Mouse (Mus musculus) limb, embryonic 11.5 days (tissue): ENCODE results near the gene Dusp9. TPM values are rescaled to one million over a fixed set of nuclear protein-coding genes. Genes with fewer than 3 reads are reported as not detected.

Source experiments
- ATAC-seq: fragments of 200-750 bp; cut with Nextera tagmentation; 2 replicates; pipeline ENCODE4 v1.8.0; 2017; ENCODE audit warnings: low read depth; ENCODE audit not compliant: insufficient number of reproducible peaks, low FRiP score, low TSS enrichment
- DNase-seq: peaks from one replicate; pipeline ENCODE4 v3.0.0-alpha.2; 2015; ENCODE audit warnings: low spot score
- H3K27ac ChIP-seq: fragments of 300-500 bp; sonication (generic); replicated peaks from 2 replicates; pipeline ENCODE4 v1.5.1; 2014; ENCODE audit warnings: low read depth, mild to moderate bottlenecking, low read length
- H3K27me3 ChIP-seq: fragments of 300-500 bp; sonication (generic); 2 replicates; pipeline ENCODE4 v1.6.1; 2014; ENCODE audit warnings: mild to moderate bottlenecking, low read length, mixed read lengths; ENCODE audit not compliant: control insufficient read depth, insufficient read depth
- H3K36me3 ChIP-seq: fragments of 300-500 bp; sonication (generic); 2 replicates; pipeline ENCODE4 v1.6.1; 2014; ENCODE audit warnings: mild to moderate bottlenecking, low read length, moderate library complexity, mixed read lengths; ENCODE audit not compliant: control insufficient read depth, insufficient read depth
- H3K4me1 ChIP-seq: fragments of 300-500 bp; sonication (generic); 2 replicates; pipeline ENCODE4 v1.6.1; 2014; ENCODE audit warnings: low read length, mixed read lengths; ENCODE audit not compliant: control insufficient read depth, insufficient read depth
- H3K4me2 ChIP-seq: fragments of 300-500 bp; sonication (generic); 2 replicates; pipeline ENCODE4 v1.6.1; 2014; ENCODE audit warnings: low read depth, mild to moderate bottlenecking, moderate library complexity; ENCODE audit not compliant: severe bottlenecking
- H3K4me3 ChIP-seq: fragments of 300-500 bp; sonication (generic); 2 replicates; pipeline ENCODE4 v1.5.1; 2014; ENCODE audit warnings: low read depth, low read length
- H3K9ac ChIP-seq: fragments of 300-500 bp; sonication (generic); 2 replicates; pipeline ENCODE4 v1.6.1; 2014; ENCODE audit warnings: mild to moderate bottlenecking, low read length
- H3K9me3 ChIP-seq: fragments of 300-500 bp; sonication (generic); 2 replicates; pipeline ENCODE4 v1.6.1; 2016; ENCODE audit warnings: low read length; ENCODE audit not compliant: control insufficient read depth
- WGBS: fragments of 180-500 bp; shearing (Covaris S2); extraction: QIAGEN DNeasy Blood & Tissue Kit; methylation state at CpG from one replicate; pipeline ENCODE4 v1.1.7; 2014; 5-methylcytosine and 5-hydroxymethylcytosine counted together
- polyA plus RNA-seq: library from polyadenylated mRNA; unstranded; fragments of >200 nt; fragmentation: Nextera tagmentation; extraction: Ambion mirVana; gene quantifications from 2 replicates; pipeline ENCODE4 v1.2.1, GENCODE M21; 2014

The Dusp9 gene
- polyA plus RNA-seq, 1 experiment from 2014 or later = 28.4 TPM

DNA sequence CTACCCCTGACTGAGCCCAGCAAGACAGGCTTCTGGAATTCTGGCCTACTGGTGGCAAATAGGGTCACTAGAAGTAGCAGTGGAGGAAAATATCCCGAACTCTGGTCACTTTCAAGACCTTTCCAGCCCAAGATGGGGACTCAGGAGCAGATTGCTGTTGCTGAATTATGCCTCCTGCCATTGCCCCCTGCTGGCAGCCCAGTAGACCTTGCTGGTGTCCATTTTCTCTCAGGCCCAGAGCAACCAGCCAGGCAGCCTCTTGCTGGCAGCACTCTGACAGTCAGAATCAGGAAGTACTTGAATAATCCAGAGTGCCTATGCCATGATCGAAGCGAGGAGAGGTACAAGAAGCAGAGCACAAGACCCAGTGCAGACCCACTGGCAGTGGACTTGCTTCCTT lies 16.3 kb downstream of the Dusp9 start:
- H3K4me2 ChIP-seq = no peak overlapping the region
- 64% methylated on average over 3 of the region's 3 CpGs for WGBS
- no peaks in the 10 kb centered on the region for H3K36me3 ChIP-seq
- no peak overlapping the region for H3K27ac ChIP-seq
- DNase-seq = no peak
- no peak for ATAC-seq
- H3K9me3 ChIP-seq = no peaks in the 10 kb centered on the region
- no peaks in the 10 kb centered on the region for H3K4me1 ChIP-seq
- no peaks in the 10 kb centered on the region for H3K27me3 ChIP-seq
- H3K9ac ChIP-seq = no peak overlapping the region
- no peak overlapping the region for H3K4me3 ChIP-seq

DNA sequence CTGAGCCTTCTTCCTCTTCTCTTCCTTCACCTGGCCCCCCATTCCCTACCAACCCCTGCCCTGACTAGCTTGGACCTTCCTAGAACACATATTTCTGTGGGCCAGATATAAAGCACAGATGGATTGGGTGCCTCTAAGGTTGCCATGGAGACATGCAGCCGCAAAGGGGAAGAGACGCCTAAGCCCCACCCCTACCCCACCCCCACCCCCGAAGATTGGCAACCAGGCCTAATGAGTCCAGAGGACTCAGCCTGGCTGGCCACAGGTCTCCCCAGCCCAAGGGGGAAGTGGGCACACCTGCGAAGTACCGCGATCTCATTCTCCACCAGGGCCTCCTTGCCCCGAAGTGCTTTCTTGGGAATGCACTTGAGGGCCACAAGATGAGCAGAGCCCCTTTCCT lies 19.2 kb downstream of the Dusp9 start:
- Histone ChIP-seq H3K9me3 (no peaks in the 10 kb centered on the region), H3K27me3 (no peaks in the 10 kb centered on the region), H3K4me2 (no peak overlapping the region), H3K4me1 (no peaks in the 10 kb centered on the region), H3K36me3 (no peaks in the 10 kb centered on the region), H3K4me3 (no peak overlapping the region), H3K27ac (no peak overlapping the region), H3K9ac (no peak overlapping the region)
- DNase-seq = no peak
- whole genome bisulfite sequencing = 54% methylated on average over 6 of the region's 7 CpGs
- ATAC-seq = no peak

DNA sequence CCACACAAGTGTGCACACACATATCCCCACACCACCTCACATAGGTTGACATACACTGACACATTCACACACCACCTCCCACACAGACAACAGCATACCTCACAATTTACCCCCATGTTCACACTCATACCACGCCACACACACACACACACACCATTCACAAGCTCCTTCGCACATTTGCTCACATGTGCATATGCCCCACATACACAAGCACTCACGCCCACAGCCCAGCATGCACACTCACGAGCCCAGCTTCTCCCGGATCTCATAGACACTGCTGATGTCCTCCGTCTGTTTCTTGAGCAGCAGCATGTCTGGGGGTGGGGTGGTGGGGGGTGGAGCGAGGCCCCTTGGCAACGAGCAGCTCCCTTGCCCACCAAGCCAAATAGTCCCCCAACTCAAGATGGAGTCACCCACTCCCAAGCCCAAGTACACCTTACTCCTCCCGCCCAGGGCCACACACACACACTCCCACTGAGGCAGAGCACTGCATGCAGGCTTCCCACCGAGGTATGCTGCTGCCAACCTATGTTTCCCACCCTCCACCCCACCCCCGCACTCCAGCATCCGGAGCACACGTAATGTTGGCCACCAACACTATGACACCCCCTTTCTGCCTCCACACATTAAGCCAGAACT lies 19.8 kb downstream of the Dusp9 start:
- Histone ChIP-seq H3K4me1 (no peaks in the 10 kb centered on the region), H3K4me2 (peak overlapping the region; percentile 70), H3K36me3 (no peaks in the 10 kb centered on the region), H3K27me3 (no peaks in the 10 kb centered on the region), H3K9ac (no peak overlapping the region; the same call in 1 of the 2 replicates), H3K9me3 (no peaks in the 10 kb centered on the region), H3K4me3 (peak overlapping the region; percentile 39; the same call in 1 of the 2 replicates), H3K27ac (no peak overlapping the region)
- peak; percentile 36; the same call in 1 of the 2 replicates for ATAC-seq
- no peak for DNase-seq
- 65% methylated on average over 13 of the region's 13 CpGs for WGBS

DNA sequence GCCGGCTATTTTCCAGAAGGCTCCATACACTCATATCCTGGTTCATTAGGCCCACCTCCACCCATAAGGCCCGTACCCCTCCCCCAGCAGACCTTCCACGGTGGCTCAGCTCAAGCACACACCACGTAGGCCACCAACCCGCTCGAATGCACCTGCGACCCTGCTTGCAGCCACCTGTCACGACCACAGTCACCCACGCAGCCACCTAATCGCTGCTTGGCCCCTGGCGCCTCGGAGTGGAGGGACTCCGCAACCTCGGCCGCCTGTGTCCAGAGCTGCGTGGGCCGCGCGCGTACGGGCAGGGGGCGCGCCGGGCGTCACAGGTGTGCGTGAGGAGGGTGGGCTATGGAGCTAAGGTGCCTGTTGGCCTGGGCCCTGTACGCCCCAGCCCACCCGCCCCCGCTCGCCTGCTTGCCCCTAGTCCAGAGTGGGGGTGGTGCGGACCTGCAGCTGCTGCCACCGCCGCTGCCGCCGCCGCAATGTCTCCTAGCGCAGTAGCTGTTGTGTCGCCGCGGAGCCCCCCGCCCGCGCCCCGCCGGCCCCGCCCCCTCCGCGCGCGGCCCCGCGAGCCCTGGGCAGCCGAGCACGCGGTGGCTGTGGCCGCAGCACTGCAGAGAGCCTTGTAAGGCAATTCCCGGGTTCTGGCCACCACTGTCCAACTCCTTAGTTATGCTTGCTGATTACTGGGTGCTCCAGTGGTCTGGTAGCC lies 20.5 kb downstream of the Dusp9 start, which contains the start of gene Pnck:
Pnck (minus strand) TSS at position 543 of the 709 bp plus-strand sequence.
- WGBS = 19% methylated on average over 48 of the region's 57 CpGs
- H3K27me3 ChIP-seq = no peaks in the 10 kb centered on the region
- H3K27ac ChIP-seq = no peak within 1 kb of the TSS
- peak within 1 kb of the TSS; percentile 70 for H3K4me2 ChIP-seq
- ATAC-seq = peak; percentile 34
- no peaks in the 10 kb centered on the region for H3K4me1 ChIP-seq
- H3K9me3 ChIP-seq = no peaks in the 10 kb centered on the region
- peak within 1 kb of the TSS; percentile 43; the same call in 1 of the 2 replicates for H3K9ac ChIP-seq
- H3K36me3 ChIP-seq = no peaks in the 10 kb centered on the region
- DNase-seq = peak; percentile 55
- H3K4me3 ChIP-seq = peak within 1 kb of the TSS; percentile 39

DNA sequence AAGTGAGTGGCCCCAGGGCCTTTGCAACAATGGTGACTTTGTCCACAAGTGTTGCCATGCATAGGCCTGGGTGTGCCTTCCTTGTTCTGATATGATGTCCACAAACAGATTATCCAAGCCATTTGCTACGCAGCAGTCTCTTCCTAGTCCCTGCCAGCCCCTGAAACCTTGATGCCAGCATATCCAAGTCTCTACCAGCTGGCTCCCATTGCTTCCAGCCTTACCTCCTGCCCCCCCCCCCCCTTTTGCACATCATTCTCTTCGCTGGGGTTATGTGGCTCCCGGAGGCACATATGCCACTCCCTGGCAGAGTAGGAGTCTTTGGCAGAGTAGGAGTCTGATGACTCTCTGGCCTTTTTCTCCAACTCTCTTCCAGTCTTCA lies 21.1 kb downstream of the Dusp9 start:
- no peak overlapping the region for H3K27ac ChIP-seq

DNA sequence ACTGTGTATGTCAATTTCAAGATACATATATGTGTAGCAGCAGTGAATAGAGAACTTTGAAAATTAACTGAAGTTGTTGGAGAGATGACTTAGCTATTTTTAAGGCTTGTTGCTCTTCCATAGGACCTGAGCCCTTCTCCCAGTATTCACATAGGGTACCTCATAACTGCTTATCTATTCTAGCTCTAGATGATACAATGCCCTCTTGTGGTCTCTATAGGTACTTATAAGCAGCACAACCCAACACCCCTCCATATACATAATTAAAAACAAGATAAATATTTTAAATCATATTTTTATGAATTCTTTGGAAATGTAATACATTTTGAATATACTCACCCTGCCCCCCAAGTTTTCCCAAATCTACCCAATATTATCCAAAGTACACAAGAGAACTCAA lies 23.9 kb downstream of the Dusp9 start:
- ATAC-seq (no peak), DNase-seq (no peak)
- Histone ChIP-seq H3K4me1 (no peaks in the 10 kb centered on the region), H3K36me3 (no peaks in the 10 kb centered on the region), H3K4me2 (no peak overlapping the region), H3K9me3 (no peaks in the 10 kb centered on the region), H3K27me3 (no peaks in the 10 kb centered on the region), H3K4me3 (no peak overlapping the region), H3K27ac (no peak overlapping the region), H3K9ac (no peak overlapping the region)

More for the DNA sequence above, 21.1 kb downstream of the Dusp9 start:
- DNase-seq = no peak
- H3K4me1 ChIP-seq = no peaks in the 10 kb centered on the region
- no peaks in the 10 kb centered on the region for H3K27me3 ChIP-seq
- no peaks in the 10 kb centered on the region for H3K36me3 ChIP-seq
- ATAC-seq = no peak
- no peaks in the 10 kb centered on the region for H3K9me3 ChIP-seq
- H3K9ac ChIP-seq = peak overlapping the region; percentile 43; the same call in 1 of the 2 replicates
- H3K4me2 ChIP-seq = peak overlapping the region; percentile 70
- H3K4me3 ChIP-seq = peak overlapping the region; percentile 39; the same call in 1 of the 2 replicates
- 65% methylated on average over 3 of the region's 3 CpGs for WGBS

DNA sequence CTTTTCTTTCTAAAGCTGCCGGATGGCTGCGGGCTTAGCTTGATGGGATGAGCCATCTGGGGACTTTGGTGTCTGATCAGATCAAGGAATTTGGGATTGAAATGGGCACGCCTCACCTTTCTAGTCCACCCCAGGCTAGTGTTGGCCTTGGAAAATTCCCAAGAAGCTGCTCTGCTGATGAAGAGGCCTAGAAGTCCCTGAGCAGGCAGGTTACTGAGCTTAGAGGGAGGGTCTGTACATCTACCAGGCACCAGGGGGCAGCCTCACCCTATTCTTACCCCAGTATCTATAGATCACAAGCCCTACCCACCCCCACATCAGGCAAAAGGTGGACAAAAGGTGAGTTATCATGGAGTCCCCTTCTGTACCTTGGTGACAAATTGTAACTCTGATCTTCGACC lies 32.8 kb downstream of the Dusp9 start:
- DNase-seq (peak; percentile 70), ATAC-seq (peak; percentile 77)
- H3K27me3 ChIP-seq = 0 out of 2 replicates have a peak, but pooled peaks cover 2% of the 10 kb centered on the region
- H3K4me1 ChIP-seq = no peaks in the 10 kb centered on the region
- no peaks in the 10 kb centered on the region for H3K9me3 ChIP-seq
- no peak overlapping the region for H3K4me2 ChIP-seq
- H3K27ac ChIP-seq = no peak overlapping the region
- H3K36me3 ChIP-seq = no peaks in the 10 kb centered on the region
- no peak overlapping the region for H3K9ac ChIP-seq
- WGBS = 66% methylated on average over 4 of the region's 4 CpGs
- no peak overlapping the region for H3K4me3 ChIP-seq

DNA sequence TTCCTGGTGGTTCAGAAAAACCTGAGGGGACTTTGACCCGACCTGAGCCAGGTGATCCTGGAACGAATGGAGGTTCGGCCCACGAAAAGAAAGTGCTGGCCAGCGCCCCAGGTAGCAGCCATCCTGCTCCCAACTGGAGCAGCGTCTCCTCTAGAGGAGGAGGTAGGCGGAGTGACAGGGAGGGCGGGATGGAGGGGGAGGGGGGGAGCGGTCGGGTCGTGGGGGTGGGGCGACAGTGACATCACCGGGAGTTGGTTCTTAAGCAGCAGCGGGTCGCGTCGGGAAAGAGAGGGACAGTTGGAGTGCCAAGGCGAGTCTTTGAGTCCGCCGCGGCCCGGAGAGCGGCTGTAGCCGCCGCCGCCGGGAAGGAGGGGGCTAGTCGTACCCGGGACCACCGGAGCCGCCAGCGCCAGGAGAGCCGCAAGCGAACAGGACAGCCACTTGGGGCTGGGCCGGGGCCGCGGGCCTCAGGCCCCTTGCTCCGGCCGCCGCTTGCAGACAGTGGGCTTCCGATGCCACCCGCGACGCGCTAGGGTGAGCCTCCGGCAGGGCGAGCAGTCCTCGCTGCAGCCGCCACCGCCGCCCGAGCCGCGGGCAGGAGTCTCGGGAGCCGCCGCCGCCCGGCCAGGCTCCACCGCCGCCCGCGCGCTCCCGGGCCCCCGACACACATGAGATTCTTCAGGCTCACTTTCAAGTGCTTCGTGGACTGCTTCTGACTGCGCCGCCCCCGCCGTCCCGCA lies 33.8 kb downstream of the Dusp9 start, which contains the start of gene Slc6a8:
Slc6a8 (plus strand) TSS at position 272 of the 740 bp plus-strand sequence.
- H3K4me3 ChIP-seq = peak within 1 kb of the TSS; percentile 47
- DNase-seq = peak; percentile 72
- 0 out of 2 replicates have a peak, but pooled peaks cover 2% of the 10 kb centered on the region for H3K27me3 ChIP-seq
- H3K4me2 ChIP-seq = peak within 1 kb of the TSS; percentile 66
- no peaks in the 10 kb centered on the region for H3K4me1 ChIP-seq
- no peaks in the 10 kb centered on the region for H3K9me3 ChIP-seq
- no peak within 1 kb of the TSS for H3K27ac ChIP-seq
- H3K9ac ChIP-seq = peak within 1 kb of the TSS; percentile 61
- 15% methylated on average over 30 of the region's 72 CpGs for WGBS
- ATAC-seq = peak; percentile 46; the same call in 1 of the 2 replicates
- H3K36me3 ChIP-seq = no peaks in the 10 kb centered on the region
